Mouse (Mus musculus): ENCODE measurements around the gene Rhbdl1.
"Not testable (repeated sequence)": the region's sequence is repeated elsewhere in the genome, so short reads cannot be mapped to it uniquely, and the experiment has no call there.

Gene Rhbdl1

GRCm38 (mm10) chr17:25825984-25826570, 11.0 kb downstream of the Rhbdl1 start:
- DNase-seq (ENCODE audit: low spot score in 2 of 2) = no peak

GRCm38 (mm10) chr17:25825311-25825710, 11.8 kb downstream of the Rhbdl1 start:
- no peak for DNase-seq (ENCODE audit: low spot score in 2 of 2)

GRCm38 (mm10) chr17:25824362-25825142, 12.5 kb downstream of the Rhbdl1 start:
- no peak for DNase-seq (ENCODE audit: low spot score in 2 of 2)

- peak; percentile 62 to 82 for DNase-seq (ENCODE audit: low spot score in 2 of 2)
These were observed 13.6 kb downstream of the Rhbdl1 start, which contains the start of gene Wdr24 for GRCm38 (mm10) chr17:25823452-25823851. TSS of gene Wdr24 (plus strand) at chr17:25823627.

- no peak for DNase-seq (ENCODE audit: low spot score in 2 of 2)
These were observed 18.0 kb downstream of the Rhbdl1 start for GRCm38 (mm10) chr17:25818851-25819780.

GRCm38 (mm10) chr17:25817662-25818061, 19.4 kb downstream of the Rhbdl1 start:
- DNase-seq (ENCODE audit: low spot score in 2 of 2) = no peak

GRCm38 (mm10) chr17:25813471-25813870, 23.6 kb downstream of the Rhbdl1 start:
- peak in 1 of 2 experiments; percentile 82 for DNase-seq (ENCODE audit: low spot score in 2 of 2)

- no peak for DNase-seq (ENCODE audit: low spot score in 2 of 2)
These were observed 26.2 kb downstream of the Rhbdl1 start for GRCm38 (mm10) chr17:25810890-25811289.

GRCm38 (mm10) chr17:25809606-25810340, 27.3 kb downstream of the Rhbdl1 start:
- no peak for DNase-seq (ENCODE audit: low spot score in 2 of 2)

- DNase-seq (ENCODE audit: low spot score in 2 of 2) = no peak
These were observed 28.1 kb downstream of the Rhbdl1 start, which contains the start of gene Fbxl16 for GRCm38 (mm10) chr17:25808789-25809605. TSS of gene Fbxl16 (plus strand) at chr17:25809085.

GRCm38 (mm10) chr17:25808028-25808427, 29.1 kb downstream of the Rhbdl1 start:
- DNase-seq (ENCODE audit: low spot score in 2 of 2) = no peak

- not testable (repeated sequence) for DNase-seq (ENCODE audit: low spot score in 2 of 2)
These were observed 29.6 kb downstream of the Rhbdl1 start for GRCm38 (mm10) chr17:25807452-25807851.

GRCm38 (mm10) chr17:25806507-25806906, 30.6 kb downstream of the Rhbdl1 start:
- DNase-seq (ENCODE audit: low spot score in 2 of 2) = no peak

GRCm38 (mm10) chr17:25802825-25803517, 34.1 kb downstream of the Rhbdl1 start:
- no peak for DNase-seq (ENCODE audit: low spot score in 2 of 2)

GRCm38 (mm10) chr17:25801029-25801428, 36.1 kb downstream of the Rhbdl1 start:
- DNase-seq (ENCODE audit: low spot score in 2 of 2) = peak; percentile 55 to 72

GRCm38 (mm10) chr17:25796951-25797369, 40.1 kb downstream of the Rhbdl1 start, which contains the start of gene Metrn:
TSS of gene Metrn (minus strand) at chr17:25797136.
- peak; percentile 87 to 93 for DNase-seq (ENCODE audit: low spot score in 2 of 2)

- peak in 1 of 2 experiments; percentile 25 for DNase-seq (ENCODE audit: low spot score in 2 of 2)
These were observed 40.8 kb downstream of the Rhbdl1 start for GRCm38 (mm10) chr17:25796211-25796771.

- no peak for DNase-seq (ENCODE audit: low spot score in 2 of 2)
These were observed 41.4 kb downstream of the Rhbdl1 start, which contains the start of gene AC134908.4 for GRCm38 (mm10) chr17:25795609-25796092. TSS of gene AC134908.4 (minus strand) at chr17:25795659.

GRCm38 (mm10) chr17:25794998-25795397, 42.1 kb downstream of the Rhbdl1 start:
- no peak for DNase-seq (ENCODE audit: low spot score in 2 of 2)
